Mouse (Mus musculus) forebrain, embryonic 11.5 days (tissue): ENCODE results near the gene Hsdl1. TPM values are rescaled to one million over a fixed set of nuclear protein-coding genes. Genes with fewer than 3 reads are reported as not detected.

Source experiments
- ATAC-seq: fragments of 200-750 bp; cut with Nextera tagmentation; replicated peaks from 2 replicates; pipeline ENCODE4 v1.8.0; 2017; ENCODE audit warnings: moderate TSS enrichment; ENCODE audit not compliant: low FRiP score
- DNase-seq: peaks from one replicate; pipeline ENCODE4 v3.0.0-alpha.2; 2017; ENCODE audit warnings: low spot score
- H3K27ac ChIP-seq: fragments of 300-500 bp; sonication (generic); 2 replicates; pipeline ENCODE4 v1.5.1; 2014; ENCODE audit warnings: low read depth, low read length
- H3K27me3 ChIP-seq: fragments of 300-500 bp; sonication (generic); 2 replicates; pipeline ENCODE4 v1.6.1; 2014; ENCODE audit warnings: mild to moderate bottlenecking, low read length, mixed read lengths; ENCODE audit not compliant: control insufficient read depth, insufficient read depth
- H3K36me3 ChIP-seq: fragments of 300-500 bp; sonication (generic); 2 replicates; pipeline ENCODE4 v1.6.1; 2014; ENCODE audit warnings: mild to moderate bottlenecking, low read length, moderate library complexity, mixed read lengths; ENCODE audit not compliant: control insufficient read depth, insufficient read depth
- H3K4me1 ChIP-seq: fragments of 300-500 bp; sonication (generic); replicated peaks from 2 replicates; pipeline ENCODE4 v1.6.1; 2014; ENCODE audit warnings: low read length, mixed read lengths; ENCODE audit not compliant: control insufficient read depth, insufficient read depth
- H3K4me2 ChIP-seq: fragments of 300-500 bp; sonication (generic); 2 replicates; pipeline ENCODE4 v1.6.1; 2014; ENCODE audit warnings: low read depth, mild to moderate bottlenecking, low read length, moderate library complexity, mixed read lengths; ENCODE audit not compliant: severe bottlenecking
- H3K4me3 ChIP-seq: fragments of 300-500 bp; sonication (generic); 2 replicates; pipeline ENCODE4 v1.5.1; 2014; ENCODE audit warnings: low read depth, low read length
- H3K9ac ChIP-seq: fragments of 300-500 bp; sonication (generic); 2 replicates; pipeline ENCODE4 v1.6.1; 2014; ENCODE audit warnings: low read length
- H3K9me3 ChIP-seq: fragments of 300-500 bp; sonication (generic); 2 replicates; pipeline ENCODE4 v1.6.1; 2016; ENCODE audit warnings: low read length, mixed read lengths; ENCODE audit not compliant: control insufficient read depth
- WGBS: fragments of 180-500 bp; shearing (Covaris S2); extraction: QIAGEN DNeasy Blood & Tissue Kit; methylation state at CpG from one replicate; pipeline ENCODE4 v1.1.7; 2014; 5-methylcytosine and 5-hydroxymethylcytosine counted together
- polyA plus RNA-seq: library from polyadenylated mRNA; unstranded; fragments of >200 nt; fragmentation: Nextera tagmentation; extraction: Ambion mirVana; gene quantifications from 2 replicates; pipeline ENCODE4 v1.2.1, GENCODE M21; 2014

Hsdl1 gene
- polyA plus RNA-seq, 1 experiment from 2014 or later = 78.7 TPM

GRCm38 (mm10) chr8:119557132-119557531 is 17.9 kb downstream of the Hsdl1 start:
- peaks cover 10% of the 10 kb centered on the region; the same call in 1 of the 2 replicates for H3K4me1 ChIP-seq
- H3K27me3 ChIP-seq = no peaks in the 10 kb centered on the region
- DNase-seq (no peak), ATAC-seq (no peak)
- WGBS = 88% methylated on average over 9 of the region's 9 CpGs
- H3K9ac ChIP-seq = peak overlapping the region; percentile 85; the same call in 1 of the 2 replicates
- peak overlapping the region; percentile 86 for H3K4me3 ChIP-seq
- peak overlapping the region; percentile 82; the same call in 1 of the 2 replicates for H3K4me2 ChIP-seq
- H3K36me3 ChIP-seq = no peaks in the 10 kb centered on the region
- H3K27ac ChIP-seq = no peak overlapping the region
- no peaks in the 10 kb centered on the region for H3K9me3 ChIP-seq

DNA sequence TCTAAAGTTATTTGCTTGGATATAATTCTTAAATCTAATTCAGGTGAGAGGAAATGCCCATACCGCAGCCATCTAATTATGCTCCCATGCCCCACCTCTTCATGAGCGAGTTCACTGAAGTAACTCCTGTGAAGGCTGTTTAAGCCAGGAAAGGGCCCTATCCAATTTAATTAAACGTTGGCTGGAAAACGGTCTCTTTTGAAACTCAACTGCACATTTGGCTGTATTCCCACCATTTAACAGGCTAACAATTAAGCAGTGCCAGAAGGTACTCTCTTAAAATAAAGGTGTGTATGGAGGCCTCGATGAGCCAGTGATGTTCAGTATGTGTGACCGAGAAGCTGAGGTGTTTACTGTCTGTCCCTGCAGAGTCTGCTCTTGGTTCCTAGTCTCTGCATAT is 19.1 kb downstream of the Hsdl1 start:
- Histone ChIP-seq H3K27ac (no peak overlapping the region), H3K4me3 (no peak overlapping the region), H3K4me2 (no peak overlapping the region), H3K9me3 (no peaks in the 10 kb centered on the region), H3K27me3 (no peaks in the 10 kb centered on the region), H3K4me1 (peaks cover 10% of the 10 kb centered on the region; the same call in 1 of the 2 replicates), H3K9ac (no peak overlapping the region), H3K36me3 (no peaks in the 10 kb centered on the region; the same call in 1 of the 2 replicates)
- no peak for ATAC-seq
- DNase-seq = no peak
- 87% methylated on average over 6 of the region's 6 CpGs for WGBS

DNA sequence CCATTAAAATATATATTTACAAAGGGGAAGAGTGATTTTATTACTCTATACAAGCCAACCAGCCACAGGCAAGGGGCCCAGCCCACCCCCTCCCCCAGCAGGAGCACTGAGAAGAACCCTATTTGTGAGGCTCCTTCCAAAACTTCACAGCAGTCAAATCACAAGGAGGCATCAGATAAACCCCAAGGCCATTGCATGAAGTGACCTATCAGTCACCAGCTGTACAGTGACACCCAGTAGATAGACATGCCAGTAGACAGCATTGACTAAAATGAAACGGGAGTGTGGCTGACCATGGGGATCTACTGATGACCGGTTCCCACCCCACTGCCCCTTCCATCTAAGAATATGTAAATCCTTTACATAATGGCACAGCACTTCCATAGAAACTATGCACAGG is 22.0 kb downstream of the Hsdl1 start:
- ATAC-seq = no peak
- WGBS = 72% methylated on average over 2 of the region's 2 CpGs

DNA sequence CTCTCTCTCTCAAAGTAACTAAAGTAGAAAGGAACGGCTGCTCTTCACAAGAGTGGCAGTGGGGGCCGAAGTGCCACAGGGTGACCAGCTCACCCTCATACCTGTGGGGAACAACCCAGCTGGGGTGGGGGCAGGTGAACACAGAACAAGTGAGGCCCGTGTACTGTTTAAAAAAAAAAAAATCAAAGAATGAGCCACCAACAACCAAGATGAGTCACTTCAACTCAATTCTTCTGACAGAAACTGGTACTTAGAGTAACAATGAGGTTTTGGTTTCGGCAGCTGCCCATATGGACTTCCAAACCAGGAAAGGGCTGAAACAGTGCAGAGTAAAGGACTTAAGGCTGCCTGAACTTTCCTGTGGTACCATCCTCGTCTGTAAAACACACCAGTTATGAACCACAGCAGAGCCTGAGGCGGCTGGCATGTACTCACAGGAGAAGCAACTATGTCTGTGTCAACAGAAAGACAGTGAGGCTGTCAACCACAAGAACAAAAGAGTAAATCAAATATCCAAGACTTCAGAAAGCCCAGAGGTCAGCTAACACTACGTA is 26.3 kb downstream of the Hsdl1 start:
- no peak for ATAC-seq
- no peaks in the 10 kb centered on the region for H3K9me3 ChIP-seq
- WGBS = 86% methylated on average over 7 of the region's 7 CpGs
- H3K9ac ChIP-seq = no peak overlapping the region
- DNase-seq = no peak
- H3K4me3 ChIP-seq = no peak overlapping the region
- H3K4me1 ChIP-seq = no peaks in the 10 kb centered on the region
- H3K36me3 ChIP-seq = peaks cover 8% of the 10 kb centered on the region; the same call in 1 of the 2 replicates
- H3K27me3 ChIP-seq = no peaks in the 10 kb centered on the region
- no peak overlapping the region for H3K4me2 ChIP-seq
- no peak overlapping the region for H3K27ac ChIP-seq

More for the DNA sequence above, 22.0 kb downstream of the Hsdl1 start:
- Histone ChIP-seq H3K27ac (no peak overlapping the region), H3K4me1 (peaks cover 7% of the 10 kb centered on the region; the same call in 1 of the 2 replicates), H3K4me2 (no peak overlapping the region), H3K36me3 (no peaks in the 10 kb centered on the region; the same call in 1 of the 2 replicates), H3K27me3 (no peaks in the 10 kb centered on the region), H3K9me3 (no peaks in the 10 kb centered on the region), H3K9ac (no peak overlapping the region), H3K4me3 (no peak overlapping the region)
- no peak for DNase-seq

GRCm38 (mm10) chr8:119547019-119547691 is 27.8 kb downstream of the Hsdl1 start:
- Histone ChIP-seq H3K9me3 (no peaks in the 10 kb centered on the region), H3K27ac (no peak overlapping the region), H3K4me2 (no peak overlapping the region), H3K4me1 (no peaks in the 10 kb centered on the region), H3K9ac (no peak overlapping the region), H3K36me3 (peaks cover 11% of the 10 kb centered on the region; the same call in 1 of the 2 replicates), H3K27me3 (no peaks in the 10 kb centered on the region), H3K4me3 (no peak overlapping the region)
- 93% methylated on average over 18 of the region's 18 CpGs for WGBS
- DNase-seq = no peak
- no peak for ATAC-seq

GRCm38 (mm10) chr8:119545791-119546190 is 29.2 kb downstream of the Hsdl1 start:
- ATAC-seq = no peak
- Histone ChIP-seq H3K9ac (no peak overlapping the region), H3K36me3 (peaks cover 11% of the 10 kb centered on the region; the same call in 1 of the 2 replicates), H3K4me3 (no peak overlapping the region), H3K27me3 (no peaks in the 10 kb centered on the region), H3K9me3 (no peaks in the 10 kb centered on the region), H3K4me1 (no peaks in the 10 kb centered on the region), H3K4me2 (no peak overlapping the region), H3K27ac (no peak overlapping the region)
- WGBS = 91% methylated on average over 6 of the region's 6 CpGs
- no peak for DNase-seq

GRCm38 (mm10) chr8:119545180-119545579 is 29.8 kb downstream of the Hsdl1 start:
- no peak overlapping the region for H3K4me2 ChIP-seq
- peaks cover 11% of the 10 kb centered on the region; the same call in 1 of the 2 replicates for H3K36me3 ChIP-seq
- ATAC-seq (no peak), DNase-seq (no peak)
- no peaks in the 10 kb centered on the region for H3K27me3 ChIP-seq
- no peak overlapping the region for H3K27ac ChIP-seq
- no peaks in the 10 kb centered on the region for H3K9me3 ChIP-seq
- H3K4me1 ChIP-seq = no peaks in the 10 kb centered on the region
- no peak overlapping the region for H3K9ac ChIP-seq
- WGBS = 86% methylated on average over 6 of the region's 6 CpGs
- H3K4me3 ChIP-seq = no peak overlapping the region

- H3K36me3 ChIP-seq = peaks cover 11% of the 10 kb centered on the region; the same call in 1 of the 2 replicates
- H3K4me1 ChIP-seq = no peaks in the 10 kb centered on the region
- no peaks in the 10 kb centered on the region for H3K27me3 ChIP-seq
- H3K4me2 ChIP-seq = no peak overlapping the region
- DNase-seq (no peak), ATAC-seq (no peak)
- H3K27ac ChIP-seq = no peak overlapping the region
- no peak overlapping the region for H3K9ac ChIP-seq
- WGBS = 93% methylated on average over 3 of the region's 3 CpGs
- no peak overlapping the region for H3K4me3 ChIP-seq
- H3K9me3 ChIP-seq = no peaks in the 10 kb centered on the region
Measured at GRCm38 (mm10) chr8:119544606-119545005, 30.4 kb downstream of the Hsdl1 start.
